Mouse (Mus musculus) liver, postnatal 0 days (tissue): Measurements from ENCODE around the gene Rpl36a.

Experiments
- CTCF ChIP-seq: sonication (generic); IDR thresholded peaks from 2 replicates; pipeline ENCODE4 v1.5.1; 2016; ENCODE audit warnings: antibody characterized with exemption, low read depth
- EP300 ChIP-seq: IDR thresholded peaks from 2 replicates; pipeline ENCODE4 v1.6.1; 2016; ENCODE audit warnings: antibody characterized with exemption, low read depth, mild to moderate bottlenecking

- TF ChIP-seq CTCF (no peak), EP300 (no peak)
Measured at GRCm38 (mm10) chrX:134628200-134628599, 42.7 kb downstream of the Rpl36a start.
